Mouse (Mus musculus) left cerebral cortex, adult 2 months (tissue): ENCODE results near the gene Hist1h2be. TPM values are rescaled to one million over a fixed set of nuclear protein-coding genes. Genes with fewer than 3 reads are reported as not detected.
A peak's percentile ranks its signal among the peaks of the same experiment; 100 is the strongest.
"Not testable (repeated sequence)": the region's sequence is repeated elsewhere in the genome, so short reads cannot be mapped to it uniquely, and the experiment has no call there.

Source experiments
- DNase-seq, 2 experiments: peaks; one replicate each; pipeline ENCODE4 v3.0.0; 2021 to 2022; ENCODE audit warnings: low spot score in 2 of 2, mixed read lengths in 1 of 2; ENCODE audit errors: extremely low spot score in 1 of 2
- H3K27ac ChIP-seq: fragments of 200-600 bp; 2 replicates; pipeline ENCODE4 v1.8.1; 2022
- H3K4me3 ChIP-seq: fragments of 200-600 bp; 2 replicates; pipeline ENCODE4 v1.8.1; 2022
- CTCF ChIP-seq: fragments of 200-600 bp; IDR thresholded peaks from 2 replicates; pipeline ENCODE4 v1.8.1; 2022; ENCODE audit warnings: antibody characterized with exemption, mild to moderate bottlenecking, moderate library complexity
- intact Hi-C: fragments of 180-260 bp; cut with DNase I; formaldehyde crosslinking; loops from one replicate; pipeline ENCODE4 v1.15.1; 2025
- total RNA-seq, 2 experiments: library from RNA; stranded (reverse); gene quantifications; 2 replicates each; pipeline ENCODE4 v1.2.3; 2021

Gene Hist1h2be
- total RNA-seq, 2 experiments from 2014 or later: 5.4 to 7.9 TPM

DNA sequence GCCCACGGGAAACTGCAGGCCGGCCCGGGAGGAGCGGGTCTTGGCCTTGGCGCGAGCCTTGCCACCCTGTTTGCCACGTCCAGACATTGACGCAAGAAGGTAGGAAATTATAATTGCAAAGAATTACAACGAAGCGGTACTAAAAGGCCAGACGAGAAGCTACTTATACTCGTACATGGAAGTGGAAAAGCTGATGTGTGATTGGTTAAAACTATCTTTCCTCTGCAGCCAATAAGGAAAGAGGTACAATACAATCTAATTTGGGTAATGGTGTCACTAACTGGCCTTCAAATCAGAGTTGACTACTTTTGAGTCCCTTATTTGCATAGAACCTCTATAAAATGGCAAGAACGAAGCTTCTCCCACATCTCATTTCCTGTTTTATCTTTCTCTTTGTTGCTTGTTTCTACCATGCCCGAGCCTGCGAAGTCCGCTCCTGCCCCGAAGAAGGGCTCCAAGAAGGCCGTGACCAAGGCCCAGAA lies 49.9 kb downstream of the Hist1h2be start, which contains the start of the genes Hist1h2ae and Hist1h2bg:
TSS of gene Hist1h2ae (minus strand) at position 199 of the 482 bp plus-strand sequence.
TSS of gene Hist1h2bg (plus strand) at position 375 of the 482 bp plus-strand sequence.
- Histone ChIP-seq H3K27ac (peak within 1 kb of the TSS; percentile 94), H3K4me3 (peak within 1 kb of the TSS; percentile 55)
- TF ChIP-seq CTCF: no peak
- intact Hi-C loops: loop anchor here (5.0 kb wide), 1 partner anchor 39 kb away; the partner anchor contains the start of genes Hist1h2af and Hist1h4h
- peak; percentile 70 to 71 for DNase-seq

DNA sequence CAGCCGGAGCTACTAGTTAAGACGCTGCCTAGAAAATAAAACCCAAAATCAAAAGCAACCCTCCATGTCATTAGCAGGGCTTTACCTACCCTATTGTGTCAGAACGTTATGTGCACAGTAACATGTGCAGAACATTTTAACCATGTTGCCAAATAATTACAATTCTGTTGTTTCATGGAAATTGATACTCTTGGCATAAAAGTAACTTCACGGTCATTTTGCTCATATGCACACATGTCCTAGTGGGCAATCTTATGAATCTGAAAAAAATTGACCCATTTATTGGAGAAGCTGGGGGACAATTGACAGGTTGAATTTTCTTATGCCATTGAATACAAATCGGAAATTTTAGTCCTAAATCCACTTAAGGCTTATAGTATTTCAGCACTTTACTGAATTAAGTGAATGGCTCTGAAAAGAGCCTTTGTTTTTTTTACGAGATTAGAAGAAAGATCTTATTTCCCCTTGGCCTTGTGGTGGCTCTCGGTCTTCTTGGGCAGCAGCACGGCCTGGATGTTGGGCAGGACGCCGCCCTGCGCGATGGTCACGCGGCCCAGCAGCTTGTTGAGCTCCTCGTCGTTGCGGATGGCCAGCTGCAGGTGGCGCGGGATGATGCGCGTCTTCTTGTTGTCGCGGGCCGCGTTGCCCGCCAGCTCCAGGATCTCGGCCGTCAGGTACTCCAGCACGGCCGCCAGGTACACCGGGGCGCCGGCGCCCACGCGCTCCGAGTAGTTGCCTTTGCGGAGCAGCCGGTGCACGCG lies 50.5 kb downstream of the Hist1h2be start:
- Histone ChIP-seq H3K27ac (peak overlapping the region; percentile 94), H3K4me3 (peak overlapping the region; percentile 55)
- intact Hi-C loops: loop anchor here (5.0 kb wide), 1 partner anchor 38 kb away; the partner anchor contains the start of genes Hist1h2af and Hist1h4h
- DNase-seq: not testable (repeated sequence)

GRCm38 (mm10) chr13:23564482-23564881 lies 56.4 kb downstream of the Hist1h2be start:
- TF ChIP-seq CTCF: no peak
- intact Hi-C loops: no loop called here
- no peak overlapping the region for H3K27ac ChIP-seq

DNA sequence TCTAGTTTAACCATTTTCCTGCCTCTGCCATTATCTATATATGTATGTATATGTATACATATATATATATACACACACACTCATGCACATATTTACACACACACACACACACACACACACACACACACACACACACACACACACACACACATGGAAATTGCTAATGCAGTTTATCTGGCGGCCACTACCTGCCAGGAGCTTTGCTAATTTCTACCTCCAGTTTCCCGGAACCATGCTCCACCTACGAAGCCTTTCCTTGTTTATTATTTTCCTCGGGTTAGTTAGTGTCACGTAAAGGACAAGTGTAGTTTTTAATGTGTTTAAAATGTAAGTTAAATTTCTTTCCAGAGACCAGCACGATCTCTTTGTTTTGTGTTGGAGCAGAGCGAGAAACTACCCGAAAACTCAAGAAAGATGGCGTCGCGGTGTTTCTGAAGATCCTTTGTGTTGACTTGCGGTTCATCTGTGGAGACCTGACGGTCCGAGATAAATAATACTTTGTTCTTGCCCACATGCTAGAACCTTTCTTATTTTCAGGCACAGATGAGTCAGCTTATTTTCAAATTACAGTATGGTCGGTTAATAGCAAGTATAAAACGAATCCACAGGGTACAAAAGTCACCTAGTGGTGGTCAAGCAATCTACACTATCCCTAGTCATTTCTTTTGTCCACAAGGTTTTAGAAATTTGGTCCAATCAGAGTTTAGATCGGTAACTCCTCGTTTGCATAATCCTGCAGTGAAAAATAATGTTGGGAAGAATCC lies 58.0 kb downstream of the Hist1h2be start:
- intact Hi-C loops: no loop called here
- DNase-seq: no peak
- peak overlapping the region; percentile 71 for H3K4me3 ChIP-seq
- H3K27ac ChIP-seq: peak overlapping the region; percentile 96
- peak; percentile 65 for TF ChIP-seq CTCF

More at GRCm38 (mm10) chr13:23564482-23564881, 56.4 kb downstream of the Hist1h2be start:
- no peak overlapping the region for H3K4me3 ChIP-seq
- no peak for DNase-seq

GRCm38 (mm10) chr13:23561883-23562659 lies 58.9 kb downstream of the Hist1h2be start, which contains the start of gene Hist1h3e:
TSS of gene Hist1h3e (minus strand) at chr13:23562369.
- DNase-seq: peak; percentile 91 to 95
- Histone ChIP-seq H3K4me3 (peak within 1 kb of the TSS; percentile 71), H3K27ac (peak within 1 kb of the TSS; percentile 96)
- intact Hi-C loops: not testable (repeated sequence)

- intact Hi-C loops, DNase-seq: not testable (repeated sequence)
- H3K4me3 ChIP-seq: peak overlapping the region; percentile 71
- peak overlapping the region; percentile 96 for H3K27ac ChIP-seq
Measured at GRCm38 (mm10) chr13:23561531-23561882, 59.4 kb downstream of the Hist1h2be start.

GRCm38 (mm10) chr13:23560699-23561098 lies 60.2 kb downstream of the Hist1h2be start:
- DNase-seq, H3K4me3 ChIP-seq, intact Hi-C loops, H3K27ac ChIP-seq: not testable (repeated sequence)

DNA sequence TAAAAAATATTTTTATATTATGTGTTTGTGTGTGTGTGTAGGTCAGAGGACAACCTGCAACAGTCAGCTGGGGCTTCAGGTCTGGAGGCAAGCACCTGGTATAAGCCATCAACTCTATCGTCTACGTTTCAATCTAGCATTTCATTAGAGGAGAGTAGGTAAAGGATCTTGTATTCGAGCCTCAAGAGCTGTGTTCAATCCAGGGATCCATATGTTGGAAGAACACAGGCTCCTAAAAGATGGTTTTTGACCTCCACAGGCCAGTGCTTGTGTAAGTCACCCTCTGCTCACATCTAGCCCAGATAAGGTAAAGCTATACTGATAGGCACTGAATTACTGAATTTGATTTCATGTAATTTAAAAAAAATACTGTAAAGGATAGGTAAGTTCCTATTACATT lies 64.0 kb downstream of the Hist1h2be start:
- no peak overlapping the region; the same call in 1 of the 2 replicates for H3K27ac ChIP-seq

GRCm38 (mm10) chr13:23555839-23556416 lies 65.0 kb downstream of the Hist1h2be start:
- TF ChIP-seq CTCF: no peak
- peak; percentile 50 to 60 for DNase-seq
- intact Hi-C loops: no loop called here
- Histone ChIP-seq H3K27ac (peak overlapping the region; percentile 82), H3K4me3 (peak overlapping the region; percentile 67)

More for the DNA sequence above, 64.0 kb downstream of the Hist1h2be start:
- intact Hi-C loops: no loop called here
- no peak overlapping the region for H3K4me3 ChIP-seq
- DNase-seq: no peak
- TF ChIP-seq CTCF: no peak

GRCm38 (mm10) chr13:23554925-23555838 lies 65.7 kb downstream of the Hist1h2be start:
- TF ChIP-seq CTCF: no peak

More at GRCm38 (mm10) chr13:23554925-23555838, 65.7 kb downstream of the Hist1h2be start:
- H3K4me3 ChIP-seq: peak overlapping the region; percentile 67
- H3K27ac ChIP-seq: peak overlapping the region; percentile 70
- intact Hi-C loops: no loop called here
- DNase-seq: peak; percentile 71 to 79
